Mouse (Mus musculus) spleen, embryonic (tissue): Measurements from ENCODE around the gene Gpatch4.

ENCODE experiments used
- CTCF ChIA-PET: fragments of 350-600 bp; sonication (Branson Sonifier 250); formaldehyde crosslinking; loops from one replicate; lab custom pipeline; 2022; lab: Charles Lee

Gpatch4 gene

DNA sequence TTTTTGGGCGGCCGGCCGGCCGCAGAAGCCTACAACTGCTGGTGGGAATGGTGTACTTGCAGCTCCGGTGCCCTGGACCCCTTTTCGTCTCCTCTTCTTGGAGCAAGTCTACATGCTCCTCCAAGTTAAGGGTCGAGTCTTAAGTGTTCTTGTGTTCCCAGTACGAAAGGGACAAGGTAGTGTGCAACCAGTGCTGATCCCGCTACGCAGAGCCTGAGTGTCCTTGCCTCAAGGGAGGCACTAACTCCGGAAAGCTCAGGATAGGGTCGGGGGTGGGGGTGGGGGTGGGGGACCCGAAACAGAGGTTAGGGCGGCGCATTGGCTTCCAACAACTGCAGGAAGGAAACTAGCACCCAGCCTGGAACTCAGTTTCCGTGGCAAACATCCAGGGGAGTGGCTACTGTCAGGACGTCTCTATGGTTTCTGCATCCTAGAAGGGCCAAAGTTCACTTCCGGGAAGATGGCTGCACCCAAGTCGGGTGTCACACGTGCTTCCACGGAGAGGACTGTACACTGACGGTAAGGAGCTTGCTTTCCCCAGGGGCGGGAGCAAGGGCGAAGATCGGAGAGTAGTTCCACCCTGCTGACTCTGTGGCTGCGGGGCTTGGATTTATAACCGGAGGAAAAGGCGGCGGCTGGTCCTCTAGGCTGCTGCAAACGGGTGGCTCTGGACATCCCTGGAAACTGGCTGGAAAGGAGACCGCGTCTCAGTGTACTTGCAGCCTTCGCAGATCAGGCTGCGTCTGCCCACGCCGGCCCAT lies at the start of gene Gpatch4:
Gpatch4 (plus strand) TSS at position 448 of the 761 bp plus-strand sequence.
- CTCF ChIA-PET = no interaction called here

DNA sequence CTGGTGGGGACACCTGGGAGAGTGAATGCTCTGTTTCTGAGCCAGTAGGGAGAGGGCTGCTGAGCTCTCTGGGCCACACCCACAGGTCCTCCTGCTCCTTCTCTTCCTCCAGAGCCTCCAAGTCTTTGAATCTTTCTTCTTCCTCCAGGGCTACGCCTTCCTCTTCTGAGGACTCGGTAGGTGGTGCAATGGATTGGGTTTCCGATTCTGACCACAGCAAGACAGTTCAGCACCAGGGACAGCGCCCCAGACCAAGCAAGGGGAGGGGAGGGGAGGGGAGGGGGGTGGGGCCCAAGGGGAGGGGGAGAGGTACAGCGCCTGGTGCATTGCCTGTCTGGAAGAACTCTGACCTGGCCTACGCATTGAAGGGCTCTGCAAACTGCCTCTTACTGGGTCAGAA lies 49.5 kb upstream of the Gpatch4 start:
- CTCF ChIA-PET = interaction anchor here (0.7 kb wide), 1 partner anchor 1207 kb away, joined by 8 read pairs; no protein-coding TSS in a partner anchor

GRCm38 (mm10) chr3:87995331-87995730 lies 47.6 kb upstream of the Gpatch4 start:
- CTCF ChIA-PET = no interaction called here

DNA sequence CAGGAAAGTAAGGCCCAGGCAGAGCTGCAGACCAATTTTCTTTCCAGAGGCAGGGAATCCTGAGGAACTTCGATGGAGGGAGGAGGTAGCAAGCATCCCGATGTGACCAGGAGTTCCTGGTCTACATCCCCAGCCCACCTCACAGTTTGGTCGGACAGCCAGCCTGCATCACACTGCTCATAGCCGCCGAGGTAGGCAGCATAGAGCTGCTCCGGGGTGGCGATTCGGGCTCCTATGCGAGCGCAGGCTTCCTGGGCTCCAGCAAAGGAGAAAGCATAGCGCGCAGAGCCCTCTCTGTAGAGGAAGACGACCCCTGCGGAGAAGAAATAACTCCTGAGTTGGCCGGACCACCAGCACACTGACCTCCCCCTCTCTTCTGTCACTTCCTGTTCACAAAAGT lies 46.5 kb upstream of the Gpatch4 start:
- CTCF ChIA-PET = no interaction called here

DNA sequence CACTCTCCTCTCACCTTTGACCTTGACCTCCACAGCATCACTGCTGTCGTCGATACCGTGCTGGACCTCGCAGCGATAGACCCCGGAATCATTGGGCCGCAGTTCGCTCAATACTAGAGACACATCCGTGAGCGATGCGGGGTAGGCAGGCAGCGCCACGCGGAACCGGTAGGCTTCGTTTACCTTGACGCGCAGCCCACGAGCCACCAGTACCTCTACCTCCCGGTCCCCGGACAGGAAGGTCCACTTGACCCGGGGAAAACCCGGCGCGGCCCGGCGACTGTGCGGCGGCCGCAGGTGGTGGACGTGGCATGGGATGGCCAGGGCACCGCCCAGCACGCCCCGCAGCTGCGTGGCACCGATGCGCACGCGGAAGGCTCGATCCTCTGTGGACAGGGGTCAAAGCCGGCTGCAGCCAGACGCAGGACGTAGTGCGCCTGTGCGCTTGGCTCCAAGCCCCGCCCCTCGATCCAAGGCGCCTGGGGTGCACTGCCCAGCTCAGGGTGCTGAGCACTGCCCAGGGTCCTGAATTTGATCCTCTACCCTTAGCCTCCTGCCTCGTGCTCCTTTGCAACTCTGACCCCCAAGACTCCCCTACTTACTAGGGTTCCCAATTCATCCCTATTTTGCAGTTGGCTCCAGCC lies 45.8 kb upstream of the Gpatch4 start:
- CTCF ChIA-PET = no interaction called here

DNA sequence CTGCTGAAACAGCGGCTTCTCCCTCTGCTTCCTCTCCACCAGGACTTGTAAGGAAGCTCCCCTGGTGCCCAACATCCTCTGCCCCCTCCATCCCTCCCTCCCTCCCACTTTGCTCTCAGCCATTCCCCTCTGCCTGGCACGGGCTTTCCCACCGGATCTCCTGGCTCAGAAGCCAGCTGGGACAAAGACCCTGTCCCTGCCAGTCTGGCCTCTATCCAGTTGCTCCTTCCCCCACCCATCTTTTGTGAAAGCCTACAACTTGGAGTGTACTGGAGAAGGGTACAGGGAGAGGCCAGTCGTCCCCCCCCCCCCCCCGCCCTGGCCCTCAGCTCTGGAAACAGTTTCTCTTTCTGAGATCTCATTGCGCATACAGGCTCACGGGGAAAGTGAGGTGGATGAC lies 44.2 kb upstream of the Gpatch4 start:
- CTCF ChIA-PET = interaction anchor here (0.6 kb wide), 2 partner anchors 32 to 731 kb away, joined by 4 to 7 read pairs; no protein-coding TSS in a partner anchor

GRCm38 (mm10) chr3:87999243-87999895 lies 43.5 kb upstream of the Gpatch4 start:
- CTCF ChIA-PET = interaction anchor here (0.6 kb wide), 2 partner anchors 33 to 730 kb away, joined by 4 to 7 read pairs; no protein-coding TSS in a partner anchor

- CTCF ChIA-PET = no interaction called here
These were observed 42.7 kb upstream of the Gpatch4 start, which contains the start of gene Bcan for GRCm38 (mm10) chr3:88000181-88000580. TSS of gene Bcan (minus strand) at chr3:88000230.

- CTCF ChIA-PET = no interaction called here
These were observed 41.9 kb upstream of the Gpatch4 start for GRCm38 (mm10) chr3:88000816-88001595.

- CTCF ChIA-PET = no interaction called here
These were observed 40.5 kb upstream of the Gpatch4 start for GRCm38 (mm10) chr3:88002291-88002976.

DNA sequence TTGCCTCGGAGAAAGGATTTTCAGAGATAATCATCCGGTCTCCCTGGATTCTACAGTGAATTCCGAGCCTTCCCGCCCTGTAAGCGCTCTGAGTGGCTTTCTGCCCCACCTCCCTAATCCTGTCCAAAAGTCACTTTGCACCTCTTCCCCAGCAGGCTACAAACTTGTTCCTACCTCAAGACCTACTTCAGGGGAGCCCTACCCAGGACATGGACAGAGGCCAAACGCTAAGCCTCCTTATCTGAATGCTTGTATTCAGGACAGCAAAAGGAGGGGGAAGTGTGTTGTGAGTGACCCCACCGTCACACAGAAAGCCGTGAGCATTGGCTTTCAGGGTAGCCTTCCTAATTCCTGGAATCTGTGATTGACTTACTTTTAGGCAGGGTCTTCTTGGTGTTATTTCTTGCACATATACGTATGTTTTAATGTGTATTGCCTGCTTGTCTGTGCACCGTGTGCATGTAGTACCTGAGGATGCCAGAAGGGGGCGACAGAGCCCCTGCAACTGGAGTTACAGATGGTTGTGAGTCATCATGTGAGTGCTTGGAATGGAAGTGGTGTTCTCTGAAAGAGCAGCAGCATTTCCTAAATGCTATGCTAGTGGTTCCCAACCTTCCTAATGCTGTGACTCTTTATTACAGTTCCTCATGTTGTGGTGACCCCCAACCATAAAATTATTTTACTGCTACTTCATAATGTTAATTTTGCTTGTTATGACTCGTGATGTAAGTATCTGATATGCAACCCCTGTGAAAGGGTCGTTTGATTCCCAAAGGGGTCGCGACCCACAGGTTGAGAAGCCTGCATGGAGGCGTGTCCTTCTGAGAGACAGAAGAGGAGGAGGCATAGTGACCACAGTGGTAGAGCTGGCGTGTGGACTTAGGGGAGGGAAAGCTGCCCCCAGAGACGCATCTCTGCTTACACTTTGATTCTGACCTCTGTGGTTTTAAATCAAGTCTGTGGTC lies 36.8 kb upstream of the Gpatch4 start:
- CTCF ChIA-PET = interaction anchor here (0.6 to 0.7 kb wide), 2 partner anchors 13 to 198 kb away, joined by 4 read pairs; no protein-coding TSS in a partner anchor

DNA sequence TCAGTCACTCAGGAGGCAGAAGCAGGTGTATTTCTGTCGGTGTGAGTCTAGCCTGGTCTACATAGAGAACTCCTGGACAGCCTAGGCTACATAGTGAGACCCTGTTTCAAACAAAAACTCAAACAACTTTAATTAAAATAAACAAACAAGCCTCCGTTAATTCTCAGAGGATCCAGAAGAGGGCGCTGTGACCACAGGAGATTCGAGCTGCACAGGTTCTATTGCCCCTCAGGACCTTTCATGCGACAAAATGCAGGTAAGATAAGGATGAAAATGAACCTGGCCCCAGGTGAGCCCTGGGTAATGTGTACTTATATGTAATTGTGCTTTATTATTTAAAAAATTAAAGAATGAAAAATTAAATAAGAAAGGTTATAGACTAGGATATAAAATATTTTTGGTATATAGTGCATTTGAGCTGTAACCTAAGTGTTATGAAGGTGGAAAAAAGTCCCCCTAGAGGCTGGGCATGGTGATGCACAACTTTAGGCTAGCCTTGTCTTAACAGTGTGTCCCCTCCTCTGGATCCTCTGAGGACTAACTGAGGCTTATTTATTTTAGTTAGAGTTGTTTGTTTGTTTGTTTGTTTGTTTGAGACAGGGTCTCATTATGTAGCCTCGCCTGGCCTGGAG lies 32.2 kb upstream of the Gpatch4 start:
- CTCF ChIA-PET = interaction anchor here (0.7 kb wide), 1 partner anchor 13 kb away, joined by 6 read pairs; no protein-coding TSS in a partner anchor

DNA sequence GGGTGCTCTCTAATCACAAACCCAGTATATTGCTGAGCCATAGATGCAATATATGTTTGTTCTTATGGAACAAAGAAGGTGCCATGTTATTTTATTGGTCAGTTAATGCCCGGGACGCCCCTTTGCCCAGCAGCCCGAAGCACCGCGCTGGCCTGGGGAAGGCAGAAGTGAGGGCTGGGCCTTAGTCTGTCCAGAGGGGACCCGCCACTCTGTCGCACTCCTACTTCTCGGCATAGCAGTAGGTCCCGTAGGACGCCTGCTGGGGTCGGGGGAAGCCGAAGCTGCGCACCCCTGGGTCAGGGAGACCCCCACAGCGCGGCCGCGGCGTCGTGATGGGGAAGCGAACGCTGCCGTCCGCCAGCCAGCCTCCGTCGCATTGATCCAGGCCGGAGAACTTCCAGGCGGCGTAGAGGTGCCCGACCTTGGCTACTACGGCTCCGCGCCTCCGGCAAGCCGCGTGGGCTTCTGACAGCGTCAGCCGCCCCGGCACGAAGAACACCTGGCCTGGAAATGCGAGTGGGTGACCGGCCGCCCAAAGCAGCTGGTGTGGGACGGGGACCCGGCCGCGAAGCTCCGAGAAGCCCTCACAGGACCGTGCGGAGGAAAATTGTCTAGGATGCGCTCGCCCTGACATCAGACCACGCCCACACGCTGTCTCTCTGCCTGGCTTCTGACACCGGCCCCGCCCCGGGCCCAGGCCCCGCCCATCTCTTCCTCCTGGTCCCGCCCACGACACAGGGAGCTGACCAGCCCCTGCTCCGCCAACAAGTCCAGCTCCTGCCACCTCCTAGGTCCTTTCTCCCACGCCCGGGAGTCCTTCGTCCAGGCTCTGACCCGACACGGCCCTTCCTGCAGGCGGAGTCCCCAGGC lies 20.4 kb upstream of the Gpatch4 start:
- CTCF ChIA-PET = no interaction called here

GRCm38 (mm10) chr3:88023192-88024074 lies 19.5 kb upstream of the Gpatch4 start:
- CTCF ChIA-PET = interaction anchor here (0.6 kb wide), 2 partner anchors 12 to 112 kb away, joined by 4 to 6 read pairs; no protein-coding TSS in a partner anchor

DNA sequence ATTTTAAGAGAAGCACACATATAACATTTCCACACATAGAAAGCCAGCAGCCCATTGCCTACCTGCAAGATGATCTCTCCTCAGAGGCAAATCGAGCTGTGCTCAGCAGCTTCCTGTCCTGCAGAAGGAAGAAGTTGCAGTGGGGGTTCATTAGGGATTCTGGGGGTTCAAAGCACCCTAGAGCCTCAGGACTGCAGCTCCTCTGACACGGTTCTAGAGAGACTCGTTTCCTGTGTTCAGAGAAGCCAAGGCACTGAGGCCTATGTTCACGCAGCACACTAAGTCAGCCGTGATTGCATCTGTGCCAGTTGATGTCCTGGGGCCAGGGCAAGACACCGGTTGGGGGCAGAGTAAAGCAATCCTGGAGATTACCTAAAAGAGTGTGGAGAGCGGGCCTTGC lies 16.1 kb upstream of the Gpatch4 start:
- CTCF ChIA-PET = no interaction called here

- CTCF ChIA-PET = no interaction called here
These were observed 15.3 kb upstream of the Gpatch4 start, which contains the start of gene Hapln2 for GRCm38 (mm10) chr3:88027434-88028186. TSS of gene Hapln2 (minus strand) at chr3:88027583.
